Mouse (Mus musculus): ENCODE measurements around the gene Pde11a.
A peak's percentile ranks its signal among the peaks of the same experiment; 100 is the strongest.

Pde11a gene

GRCm38 (mm10) chr2:76320336-76320735 is 18.2 kb downstream of the Pde11a start:
- DNase-seq (ENCODE audit: low spot score), result no peak

GRCm38 (mm10) chr2:76319231-76319630 is 19.3 kb downstream of the Pde11a start:
- no peak for DNase-seq (ENCODE audit: low spot score)

GRCm38 (mm10) chr2:76287671-76288070 is 50.9 kb downstream of the Pde11a start:
- no peak for DNase-seq (ENCODE audit: low spot score)

GRCm38 (mm10) chr2:76286288-76286740 is 52.3 kb downstream of the Pde11a start:
- no peak for DNase-seq (ENCODE audit: low spot score)

GRCm38 (mm10) chr2:76285150-76285549 is 53.4 kb downstream of the Pde11a start:
- no peak for DNase-seq (ENCODE audit: low spot score)

GRCm38 (mm10) chr2:76283378-76284132 is 55.0 kb downstream of the Pde11a start:
- DNase-seq (ENCODE audit: low spot score), result no peak

GRCm38 (mm10) chr2:76269494-76269893 is 69.1 kb downstream of the Pde11a start:
- DNase-seq (ENCODE audit: low spot score), result no peak

- DNase-seq (ENCODE audit: low spot score), result no peak
Observed at GRCm38 (mm10) chr2:76267335-76267734, 71.2 kb downstream of the Pde11a start.

- DNase-seq (ENCODE audit: low spot score), result no peak
Observed at GRCm38 (mm10) chr2:76266622-76267021, 72.0 kb downstream of the Pde11a start.

- no peak for DNase-seq (ENCODE audit: low spot score)
Observed at GRCm38 (mm10) chr2:76264258-76264657, 74.3 kb downstream of the Pde11a start.

GRCm38 (mm10) chr2:76262661-76263060 is 75.9 kb downstream of the Pde11a start:
- no peak for DNase-seq (ENCODE audit: low spot score)

GRCm38 (mm10) chr2:76254833-76255232 is 83.7 kb downstream of the Pde11a start:
- DNase-seq (ENCODE audit: low spot score), result peak; percentile 79

GRCm38 (mm10) chr2:76251379-76251778 is 87.2 kb downstream of the Pde11a start:
- no peak for DNase-seq (ENCODE audit: low spot score)

- DNase-seq (ENCODE audit: low spot score), result no peak
Observed at GRCm38 (mm10) chr2:76248242-76248641, 90.3 kb downstream of the Pde11a start.

- no peak for DNase-seq (ENCODE audit: low spot score)
Observed at GRCm38 (mm10) chr2:76239175-76239574, 99.4 kb downstream of the Pde11a start.

GRCm38 (mm10) chr2:76238496-76238895 is 100.1 kb downstream of the Pde11a start:
- no peak for DNase-seq (ENCODE audit: low spot score)

GRCm38 (mm10) chr2:76237638-76238420 is 100.7 kb downstream of the Pde11a start:
- DNase-seq (ENCODE audit: low spot score), result no peak

- DNase-seq (ENCODE audit: low spot score), result no peak
Observed at GRCm38 (mm10) chr2:76220364-76221108, 118.0 kb downstream of the Pde11a start.

- no peak for DNase-seq (ENCODE audit: low spot score)
Observed at GRCm38 (mm10) chr2:76219540-76219939, 119.0 kb downstream of the Pde11a start.

- peak; percentile 77 for DNase-seq (ENCODE audit: low spot score)
Observed at GRCm38 (mm10) chr2:76216146-76216545, 122.4 kb downstream of the Pde11a start.

GRCm38 (mm10) chr2:76215219-76215618 is 123.4 kb downstream of the Pde11a start:
- no peak for DNase-seq (ENCODE audit: low spot score)

- DNase-seq (ENCODE audit: low spot score), result no peak
Observed at GRCm38 (mm10) chr2:76185126-76185525, 153.4 kb downstream of the Pde11a start.
